ENCODE assay signal across 8 mouse cellular contexts in genomic region chr11:119989115-119989564, GRCm38 (mm10). TPM values are rescaled to one million over a fixed set of nuclear protein-coding genes. Genes with fewer than 3 reads are reported as not detected.
A peak's percentile ranks its signal among the peaks of the same experiment; 100 is the strongest.
DNase-seq lines count a peak whose midpoint lies in the region; ATAC-seq and TF ChIP-seq lines count a peak whose summit lies in the region.

No protein-coding gene starts in this region.

- H3K4me2 ChIP-seq in neural tube, embryonic 11.5 days (ENCODE audit: low read depth), result no peak overlapping the region
- H3K4me2 ChIP-seq in embryonic facial prominence, embryonic 13.5 days, result peak overlapping the region; percentile 26
- peak overlapping the region; percentile 75 for H3K4me2 ChIP-seq in myocyte (ENCODE audit: low read depth)

- intact Hi-C loops in heart, postnatal 10 days (cut with DNase I), result loop anchor here (5.0 kb wide), 1 partner anchor 42 kb away; no protein-coding TSS in a partner anchor
- intact Hi-C loops in left cerebral cortex, postnatal 4 days (cut with DNase I), result no loop called here

- no peaks in the 10 kb centered on the region for H3K27me3 ChIP-seq in neural tube, embryonic 11.5 days (ENCODE audit: control insufficient read depth, insufficient read depth, low read length)
- no peaks in the 10 kb centered on the region for H3K27me3 ChIP-seq in embryonic facial prominence, embryonic 13.5 days
- no peaks in the 10 kb centered on the region for H3K27me3 ChIP-seq in myocyte (ENCODE audit: control insufficient read depth, insufficient read depth, insufficient read length)

- no peak overlapping the region for H3K4me3 ChIP-seq in neural tube, embryonic 11.5 days (ENCODE audit: low read depth, low read length)
- H3K4me3 ChIP-seq in embryonic facial prominence, embryonic 13.5 days, result no peak overlapping the region
- no peak overlapping the region for H3K4me3 ChIP-seq in myocyte

- ATAC-seq in neural tube, embryonic 11.5 days (ENCODE audit: insufficient read depth, low FRiP score, low TSS enrichment), result no peak
- ATAC-seq in embryonic facial prominence, embryonic 13.5 days (ENCODE audit: insufficient number of reproducible peaks, insufficient read depth, low FRiP score, low TSS enrichment, low read depth), result no peak

- H3ac ChIP-seq in myocyte (ENCODE audit: control insufficient read depth, insufficient read length), result no peak overlapping the region

- peak overlapping the region; percentile 22; the same call in 1 of the 2 replicates for H3K9ac ChIP-seq in neural tube, embryonic 11.5 days (ENCODE audit: low read length)
- 0 out of 2 replicates have a peak overlapping the region, but pooled peaks have one; percentile 27 for H3K9ac ChIP-seq in embryonic facial prominence, embryonic 13.5 days

- no peak for TF ChIP-seq POLR2A in myocyte (IDR thresholded peaks at IDR 0.05; ENCODE audit: insufficient read length, low read depth)

- peak overlapping the region; percentile 50; the same call in 1 of the 2 replicates for H3K27ac ChIP-seq in neural tube, embryonic 11.5 days (ENCODE audit: low read depth, low read length)
- H3K27ac ChIP-seq in embryonic facial prominence, embryonic 13.5 days, result peak overlapping the region; percentile 80

- WGBS in neural tube, embryonic 11.5 days, result 34% methylated on average over 10 of the region's 10 CpGs
- 30% methylated on average over 10 of the region's 10 CpGs for WGBS in embryonic facial prominence, embryonic 13.5 days

- peaks cover 6% of the 10 kb centered on the region for H3K79me2 ChIP-seq in myocyte (ENCODE audit: control insufficient read depth, insufficient read depth)

- H3K36me3 ChIP-seq in neural tube, embryonic 11.5 days (ENCODE audit: control insufficient read depth, insufficient read depth, low read length), result no peaks in the 10 kb centered on the region
- H3K36me3 ChIP-seq in embryonic facial prominence, embryonic 13.5 days, result peaks cover 10% of the 10 kb centered on the region
- peaks cover 9% of the 10 kb centered on the region for H3K36me3 ChIP-seq in myocyte (ENCODE audit: control insufficient read depth, insufficient read depth)

- no peaks in the 10 kb centered on the region for H3K9me3 ChIP-seq in neural tube, embryonic 11.5 days (ENCODE audit: control insufficient read depth, low read length)
- no peaks in the 10 kb centered on the region for H3K9me3 ChIP-seq in embryonic facial prominence, embryonic 13.5 days

- DNase-seq in neural tube, embryonic 11.5 days (ENCODE audit: low spot score), result peak; percentile 40
- no peak for DNase-seq in neural tube, embryonic 10.5 days (ENCODE audit: extremely low spot score, low spot score)
- peak; percentile 49 to 60 for DNase-seq in heart, postnatal 10 days
- peak; percentile 53 for DNase-seq in left cerebral cortex, postnatal 4 days
- DNase-seq in thymus, postnatal 36 days, result no peak
- DNase-seq in cerebellum, adult 8-10 months, result no peak

- peaks cover 15% of the 10 kb centered on the region; the same call in 1 of the 2 replicates for H3K4me1 ChIP-seq in neural tube, embryonic 11.5 days (ENCODE audit: control insufficient read depth, insufficient read depth, low read length)
- peaks cover 36% of the 10 kb centered on the region for H3K4me1 ChIP-seq in embryonic facial prominence, embryonic 13.5 days

TF ChIP-seq in myocyte, 11 proteins besides CTCF, POLR2A, EP300 and RAD21:
- TF ChIP-seq MAX (IDR thresholded peaks at IDR 0.05; ENCODE audit: low read depth), result no peak
- TF ChIP-seq CEBPB (IDR thresholded peaks at IDR 0.05; ENCODE audit: insufficient read depth, poor library complexity, severe bottlenecking), result peak; percentile 62

RNA-seq across cellular contexts. Expression of gene Baiap2, which starts 46.6 kb away (rescaled TPM):
- 11.9 and 12.6 TPM in 2 replicates for polyA plus RNA-seq in neural tube, embryonic 11.5 days (2014; fragmentation: Nextera tagmentation; extraction: Ambion mirVana)
- 17.5 and 20.0 TPM in 2 replicates for polyA plus RNA-seq in embryonic facial prominence, embryonic 13.5 days (2015; fragmentation: Nextera tagmentation; extraction: Ambion mirVana)
- total RNA-seq in heart, postnatal 10 days (2021), result 10 to 100 TPM in 1 of 2 experiments, 1 to 10 TPM in 1; 6.9 to 12.7 TPM
- 10 to 100 TPM; 71.7 to 72.2 TPM for total RNA-seq in left cerebral cortex, postnatal 4 days (2021)
- polyA plus RNA-seq in myocyte (2012; fragmentation: generic; extraction: Trizol), result 23.0 TPM

RNA-seq across cellular contexts. Expression of gene Aatk, which starts 57.8 kb away (rescaled TPM):
- polyA plus RNA-seq in neural tube, embryonic 11.5 days (2014; fragmentation: Nextera tagmentation; extraction: Ambion mirVana), result 3.0 and 5.1 TPM in 2 replicates
- polyA plus RNA-seq in embryonic facial prominence, embryonic 13.5 days (2015; fragmentation: Nextera tagmentation; extraction: Ambion mirVana), result 3.6 and 3.7 TPM in 2 replicates
- total RNA-seq in heart, postnatal 10 days (2021), result 1 to 10 TPM; 5.6 to 7.7 TPM
- total RNA-seq in left cerebral cortex, postnatal 4 days (2021), result 100 to 1,000 TPM; 111 to 114 TPM
- polyA plus RNA-seq in myocyte (2012; fragmentation: generic; extraction: Trizol), result 0.26 TPM

Comparison
In these comparisons a context has a peak if more than half of its experiments do, and no peak if none do; other contexts are left out.
1. DNase-seq: peak in neural tube, embryonic 11.5 days (single experiment), heart, postnatal 10 days (2 of 2) and left cerebral cortex, postnatal 4 days (single experiment); none in neural tube, embryonic 10.5 days (single experiment), thymus, postnatal 36 days (0 of 2) and cerebellum, adult 8-10 months (single experiment).